In genomic region chr2:75609971-75610370, GRCm38 (mm10) we compare ENCODE assay signal across 8 mouse cellular contexts. TPM values are rescaled to one million over a fixed set of nuclear protein-coding genes. Genes with fewer than 3 reads are reported as not detected.
DNase-seq lines count a peak whose midpoint lies in the region; ATAC-seq lines count a peak whose summit lies in the region.

No protein-coding gene starts in this region.

- no peaks in the 10 kb centered on the region for H3K9me3 ChIP-seq in heart, embryonic 13.5 days
- no peaks in the 10 kb centered on the region for H3K9me3 ChIP-seq in embryonic facial prominence, embryonic 10.5 days
- no peaks in the 10 kb centered on the region for H3K9me3 ChIP-seq in hindbrain, embryonic 16.5 days (ENCODE audit: control insufficient read depth, low read length)
- H3K9me3 ChIP-seq in midbrain, embryonic 14.5 days (ENCODE audit: control insufficient read depth, low read length) = no peaks in the 10 kb centered on the region

- H3K9ac ChIP-seq in heart, embryonic 13.5 days = peak overlapping the region; percentile 75
- H3K9ac ChIP-seq in hindbrain, embryonic 16.5 days (ENCODE audit: low read depth, low read length) = no peak overlapping the region; the same call in 1 of the 2 replicates
- H3K9ac ChIP-seq in midbrain, embryonic 14.5 days (replicated peaks; ENCODE audit: low read length) = no peak overlapping the region

- H3K4me1 ChIP-seq in heart, embryonic 13.5 days = peaks cover 29% of the 10 kb centered on the region
- peaks cover 46% of the 10 kb centered on the region for H3K4me1 ChIP-seq in embryonic facial prominence, embryonic 10.5 days
- H3K4me1 ChIP-seq in hindbrain, embryonic 16.5 days (ENCODE audit: control insufficient read depth, insufficient read depth, low read depth, low read length) = no peaks in the 10 kb centered on the region; the same call in 1 of the 2 replicates
- no peaks in the 10 kb centered on the region for H3K4me1 ChIP-seq in midbrain, embryonic 14.5 days (ENCODE audit: control insufficient read depth, insufficient read depth, low read length)

- peak overlapping the region; percentile 45 for H3K4me3 ChIP-seq in heart, embryonic 13.5 days
- peak overlapping the region; percentile 42 for H3K4me3 ChIP-seq in embryonic facial prominence, embryonic 10.5 days
- no peak overlapping the region for H3K4me3 ChIP-seq in hindbrain, embryonic 16.5 days (ENCODE audit: low read length)
- peak overlapping the region; percentile 9; the same call in 1 of the 2 replicates for H3K4me3 ChIP-seq in midbrain, embryonic 14.5 days (replicated peaks; ENCODE audit: low read depth, low read length)

- 47% methylated on average over 15 of the region's 15 CpGs for WGBS in heart, embryonic 13.5 days
- WGBS in embryonic facial prominence, embryonic 10.5 days = 68% methylated on average over 15 of the region's 15 CpGs
- WGBS in hindbrain, embryonic 16.5 days = 73% methylated on average over 15 of the region's 15 CpGs
- WGBS in midbrain, embryonic 14.5 days = 65% methylated on average over 15 of the region's 15 CpGs

- peaks cover 14% of the 10 kb centered on the region; the same call in 1 of the 2 replicates for H3K27me3 ChIP-seq in heart, embryonic 13.5 days (replicated peaks)
- H3K27me3 ChIP-seq in embryonic facial prominence, embryonic 10.5 days (replicated peaks; ENCODE audit: low read depth, poor library complexity, severe bottlenecking) = peaks cover 63% of the 10 kb centered on the region
- H3K27me3 ChIP-seq in hindbrain, embryonic 16.5 days (replicated peaks; ENCODE audit: control insufficient read depth, insufficient read depth, low read length) = peaks cover 4% of the 10 kb centered on the region
- H3K27me3 ChIP-seq in midbrain, embryonic 14.5 days (ENCODE audit: control insufficient read depth, insufficient read depth, low read length) = peaks cover 10% of the 10 kb centered on the region; the same call in 1 of the 2 replicates

- peak overlapping the region; percentile 73 for H3K4me2 ChIP-seq in heart, embryonic 13.5 days
- peak overlapping the region; percentile 51 for H3K4me2 ChIP-seq in hindbrain, embryonic 16.5 days (ENCODE audit: low read length)
- H3K4me2 ChIP-seq in midbrain, embryonic 14.5 days (ENCODE audit: low read length) = peak overlapping the region; percentile 49

- intact Hi-C loops in heart, postnatal 36 days (cut with DNase I) = loop anchor here (5.0 kb wide), 4 partner anchors 237 to 462 kb away; partner anchors contain the start of gene Ttc30a1

- no peaks in the 10 kb centered on the region for H3K36me3 ChIP-seq in heart, embryonic 13.5 days
- no peaks in the 10 kb centered on the region for H3K36me3 ChIP-seq in embryonic facial prominence, embryonic 10.5 days (replicated peaks)
- no peaks in the 10 kb centered on the region for H3K36me3 ChIP-seq in hindbrain, embryonic 16.5 days (ENCODE audit: control insufficient read depth, insufficient read depth, low read length)
- no peaks in the 10 kb centered on the region for H3K36me3 ChIP-seq in midbrain, embryonic 14.5 days (ENCODE audit: control insufficient read depth, insufficient read depth, low read length)

- no peak for DNase-seq in heart, postnatal 36 days
- no peak for DNase-seq in embryonic facial prominence, embryonic 10.5 days (ENCODE audit: low spot score)
- DNase-seq in midbrain, embryonic 14.5 days = no peak
- DNase-seq in layer of hippocampus, adult 8-10 months (ENCODE audit: low spot score in 2 of 2) = no peak
- no peak for DNase-seq in frontal cortex, adult 2 months (ENCODE audit: extremely low spot score in 1 of 2, low spot score in 1 of 2)
- no peak for DNase-seq in thymus, adult 18-20 months

- ATAC-seq in heart, embryonic 13.5 days (ENCODE audit: extremely low read depth, insufficient number of reproducible peaks, low FRiP score, low TSS enrichment) = no peak
- ATAC-seq in hindbrain, embryonic 16.5 days = no peak
- no peak for ATAC-seq in midbrain, embryonic 14.5 days (ENCODE audit: low FRiP score, low TSS enrichment)

- H3K27ac ChIP-seq in heart, embryonic 13.5 days (replicated peaks) = peak overlapping the region; percentile 39; the same call in 1 of the 2 replicates
- H3K27ac ChIP-seq in embryonic facial prominence, embryonic 10.5 days (replicated peaks) = peak overlapping the region; percentile 55; the same call in 1 of the 2 replicates
- no peak overlapping the region for H3K27ac ChIP-seq in hindbrain, embryonic 16.5 days (ENCODE audit: low read depth, low read length)
- no peak overlapping the region for H3K27ac ChIP-seq in midbrain, embryonic 14.5 days (replicated peaks; ENCODE audit: low read depth, low read length)

RNA-seq across cellular contexts. Expression of gene Hnrnpa3, which starts 49.1 kb away (rescaled TPM):
- polyA plus RNA-seq in heart, embryonic 13.5 days (2015; fragmentation: Nextera tagmentation; extraction: Ambion mirVana) = 188 and 192 TPM in 2 replicates
- total RNA-seq in heart, postnatal 36 days (2021) = 100 to 1,000 TPM; 137 to 165 TPM
- polyA plus RNA-seq in embryonic facial prominence, embryonic 10.5 days (2016; fragmentation: Nextera tagmentation; extraction: Ambion mirVana) = 364 and 384 TPM in 2 replicates
- 150 and 172 TPM in 2 replicates for polyA plus RNA-seq in hindbrain, embryonic 16.5 days (2015; fragmentation: Nextera tagmentation; extraction: Ambion mirVana)
- 163 and 176 TPM in 2 replicates for polyA plus RNA-seq in midbrain, embryonic 14.5 days (2014; fragmentation: Nextera tagmentation; extraction: Ambion mirVana)
- 100 to 1,000 TPM; 271 to 283 (median 276) TPM for total RNA-seq in layer of hippocampus, adult 8-10 months (2022)
- polyA plus RNA-seq in frontal cortex, adult 2 months (2012; rRNA removed) = 297 and 316 TPM in 2 replicates

Comparison
In these comparisons a context has a peak if more than half of its experiments do, and no peak if none do; other contexts are left out.
1. H3K27ac ChIP-seq: peak in heart, embryonic 13.5 days (single experiment) and embryonic facial prominence, embryonic 10.5 days (single experiment); none in hindbrain, embryonic 16.5 days (single experiment) and midbrain, embryonic 14.5 days (single experiment).
2. Peak in every context shown above with its lines, with median percentiles within 50 percentile points of each other: H3K4me2 ChIP-seq.